Mouse (Mus musculus): ENCODE measurements around the gene Il17c.
A peak's percentile ranks its signal among the peaks of the same experiment; 100 is the strongest.

Il17c gene

DNA sequence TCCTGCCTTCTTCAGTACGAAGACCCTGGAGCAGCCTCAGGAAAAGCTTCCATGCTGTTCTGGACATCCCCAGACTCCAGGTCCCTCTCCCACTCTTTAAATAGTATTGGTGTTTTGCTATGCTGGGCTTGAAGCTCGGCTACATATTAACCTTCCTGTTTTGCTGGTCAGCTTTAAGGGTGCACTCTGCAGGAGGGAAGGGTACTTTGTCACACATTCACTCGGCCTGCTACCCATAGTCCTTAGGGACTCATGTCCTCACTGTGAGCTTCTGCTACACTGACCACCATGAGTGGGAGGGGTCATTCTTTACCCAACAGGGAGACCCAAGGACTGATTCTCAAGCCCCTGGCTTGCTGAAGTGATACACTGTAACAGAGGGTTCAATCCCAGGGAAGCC lies 8.8 kb downstream of the Il17c start:
- no peak for DNase-seq (ENCODE audit: low read depth, low spot score)

DNA sequence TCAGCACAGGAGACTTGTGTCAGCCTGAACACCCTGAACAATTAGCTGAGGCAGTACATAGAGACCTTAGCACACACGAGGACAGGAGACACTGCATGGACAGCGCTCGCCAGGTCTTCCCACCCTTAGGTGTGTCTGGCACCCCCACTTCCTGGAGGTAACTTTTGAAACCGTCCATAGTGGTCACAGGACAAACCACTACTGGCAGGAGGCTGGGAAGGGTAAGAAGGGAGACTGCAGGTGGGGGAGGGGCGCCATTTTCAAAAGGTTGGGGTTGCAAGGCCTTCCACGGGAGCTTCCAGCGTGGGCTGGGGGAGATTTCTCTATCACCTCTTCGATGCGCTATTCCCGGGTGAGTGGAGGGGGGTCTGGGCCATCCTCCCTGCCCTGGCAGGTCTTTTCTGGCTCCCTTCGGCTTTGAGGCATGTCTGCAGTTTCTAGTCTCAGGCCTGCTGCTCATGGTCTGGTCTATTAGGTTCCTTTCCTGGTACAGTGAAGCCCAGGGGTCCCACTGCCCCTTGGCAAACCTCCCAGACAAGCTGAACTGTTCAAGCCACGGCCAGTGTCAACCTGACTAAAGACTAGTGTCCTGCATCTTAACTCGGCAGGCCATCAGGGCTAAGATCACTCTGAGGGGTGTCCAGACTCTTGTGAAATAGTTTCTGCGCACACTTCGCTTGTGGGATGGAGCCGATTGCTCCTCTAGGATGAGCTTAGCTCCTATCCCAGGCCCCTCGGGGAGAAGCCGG lies 10.0 kb downstream of the Il17c start:
- no peak for DNase-seq (ENCODE audit: low read depth, low spot score)

DNA sequence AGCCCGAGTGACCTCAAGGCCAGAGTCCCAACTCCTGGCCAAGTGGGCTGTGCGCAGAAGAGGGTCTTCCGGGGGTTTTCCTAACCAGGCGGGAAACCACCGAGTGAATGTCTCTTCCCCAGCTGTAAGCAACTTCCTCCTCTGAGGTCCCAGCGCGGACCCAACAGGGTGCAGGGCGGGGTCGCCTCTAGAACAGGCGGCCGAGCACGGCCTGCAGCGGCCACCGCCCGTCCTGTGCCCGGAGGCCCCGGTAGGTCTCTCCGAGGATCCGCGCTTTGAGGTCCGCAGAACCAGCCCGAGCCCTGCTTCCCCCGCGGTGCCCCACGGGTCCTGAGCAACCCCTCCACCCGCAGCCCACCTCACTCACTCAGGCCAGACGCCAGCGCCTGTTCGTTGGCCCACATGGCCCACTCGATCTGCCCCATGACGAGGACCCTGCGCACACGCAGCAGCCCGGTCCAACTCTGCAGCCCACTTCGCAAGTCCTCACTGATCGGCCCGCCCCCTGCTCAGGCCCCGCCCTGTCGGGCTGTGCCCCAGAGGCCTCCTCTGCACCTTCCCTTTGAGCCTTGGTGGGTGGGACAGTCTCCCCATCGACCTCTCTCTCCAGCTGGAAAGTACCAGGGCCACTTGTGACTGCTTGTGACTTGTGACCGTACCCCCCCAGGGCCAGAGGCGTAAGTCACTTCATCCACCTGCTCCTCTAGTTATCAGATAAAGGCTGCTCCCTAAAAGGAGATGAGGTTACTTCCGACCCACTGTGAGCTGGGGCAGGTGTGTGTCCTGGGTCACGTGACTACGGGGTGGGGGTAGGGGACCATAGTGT lies 10.8 kb downstream of the Il17c start, which contains the start of gene Cyba:
Gene Cyba, minus strand, starts transcription at position 488 of the 826 bp plus-strand sequence.
- DNase-seq (ENCODE audit: low read depth, low spot score), result no peak

DNA sequence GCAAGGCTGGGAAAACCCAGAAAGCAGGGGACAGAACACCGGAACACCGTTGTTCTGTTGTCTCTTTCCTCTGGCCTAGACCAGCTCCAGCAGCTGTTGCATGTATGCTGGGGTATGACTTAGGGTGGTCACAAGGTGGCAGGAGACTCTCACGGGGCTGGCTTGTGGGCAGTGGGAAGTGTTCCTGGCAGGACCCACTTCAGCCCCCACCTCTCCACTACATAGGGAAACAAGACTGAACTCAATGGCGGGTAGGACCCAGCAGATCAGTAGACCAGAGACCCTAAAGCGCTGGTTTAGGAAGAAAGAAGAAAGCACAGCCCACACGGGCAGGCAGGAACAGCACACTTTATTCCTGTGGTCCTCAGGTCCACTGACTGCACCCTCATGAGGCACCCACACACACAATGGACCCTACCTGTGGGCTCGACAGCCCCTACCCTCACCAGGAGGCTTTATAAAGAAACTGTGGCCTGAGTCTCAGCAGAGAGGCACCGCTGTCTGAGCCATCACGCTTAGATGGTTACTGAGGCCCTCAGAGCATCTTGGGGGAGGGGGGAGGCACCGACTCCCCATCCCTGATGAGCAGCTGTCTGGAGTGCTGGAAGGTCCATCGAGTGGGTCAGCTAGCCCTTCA lies 11.6 kb downstream of the Il17c start:
- DNase-seq (ENCODE audit: low read depth, low spot score), result no peak

DNA sequence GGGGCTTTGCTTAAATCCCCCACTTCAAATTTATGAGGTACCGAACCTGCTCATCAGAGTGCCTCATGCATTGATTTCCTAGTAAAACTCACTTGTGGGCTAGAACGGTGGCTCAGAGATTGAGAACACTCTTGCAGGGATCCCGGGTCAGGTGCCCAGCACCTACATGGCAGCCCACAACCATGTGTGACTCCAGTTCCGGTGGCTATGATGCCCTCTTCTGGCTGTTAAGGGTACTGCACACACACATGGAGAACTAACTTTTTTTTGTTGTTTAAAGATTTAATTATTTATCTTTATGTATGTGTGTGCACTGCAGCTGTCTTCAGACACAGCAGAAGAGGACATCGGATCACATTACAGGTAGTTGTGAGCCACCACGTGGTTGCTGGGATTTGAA lies 13.6 kb downstream of the Il17c start:
- no peak for DNase-seq (ENCODE audit: low read depth, low spot score)

DNA sequence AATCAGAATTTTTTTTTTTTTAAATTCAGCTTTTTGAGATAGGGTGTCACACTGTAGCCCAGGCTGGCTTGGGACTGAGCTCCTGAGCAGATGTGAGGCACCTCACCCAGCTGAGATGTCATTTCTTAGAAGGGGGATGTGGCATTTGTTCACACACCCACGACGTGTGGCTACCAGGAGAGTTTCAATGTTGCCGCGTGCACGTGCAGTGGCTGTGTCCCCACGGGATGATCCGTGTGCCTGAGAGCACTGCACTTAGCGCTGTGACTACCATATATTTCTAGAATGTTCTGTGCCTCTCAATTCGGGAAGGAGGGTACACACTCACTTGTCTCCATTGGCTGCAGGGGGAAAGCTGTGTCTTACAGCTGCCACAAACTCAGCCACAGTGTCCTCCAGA lies 14.3 kb downstream of the Il17c start:
- no peak for DNase-seq (ENCODE audit: low read depth, low spot score)

DNA sequence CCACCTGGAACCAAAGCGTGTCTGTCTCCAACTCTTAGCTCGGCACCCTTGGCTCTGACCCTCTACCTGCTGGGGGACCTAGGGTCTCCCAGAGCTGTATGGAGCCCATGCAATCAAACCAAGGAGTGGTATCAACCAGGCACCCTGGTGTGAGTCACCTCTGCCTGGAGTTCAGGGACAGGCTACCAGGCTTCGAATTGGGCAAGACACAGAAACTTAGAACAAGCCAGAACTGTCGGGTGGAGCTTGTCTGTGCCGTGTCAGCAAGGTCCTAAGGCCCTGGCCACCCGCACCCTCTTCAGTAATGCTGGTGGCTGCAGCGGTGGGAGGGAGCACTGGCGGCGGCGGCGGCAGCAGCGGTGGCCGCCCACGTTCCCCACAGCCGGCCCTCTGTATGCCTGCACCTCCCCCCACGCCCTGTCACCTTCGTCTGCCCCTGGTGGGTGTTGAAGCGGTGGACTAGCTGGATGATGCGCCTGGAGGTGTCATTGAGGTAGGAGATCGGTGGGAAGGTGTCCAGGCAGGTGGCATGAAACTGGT lies 14.8 kb downstream of the Il17c start:
- no peak for DNase-seq (ENCODE audit: low read depth, low spot score)

DNA sequence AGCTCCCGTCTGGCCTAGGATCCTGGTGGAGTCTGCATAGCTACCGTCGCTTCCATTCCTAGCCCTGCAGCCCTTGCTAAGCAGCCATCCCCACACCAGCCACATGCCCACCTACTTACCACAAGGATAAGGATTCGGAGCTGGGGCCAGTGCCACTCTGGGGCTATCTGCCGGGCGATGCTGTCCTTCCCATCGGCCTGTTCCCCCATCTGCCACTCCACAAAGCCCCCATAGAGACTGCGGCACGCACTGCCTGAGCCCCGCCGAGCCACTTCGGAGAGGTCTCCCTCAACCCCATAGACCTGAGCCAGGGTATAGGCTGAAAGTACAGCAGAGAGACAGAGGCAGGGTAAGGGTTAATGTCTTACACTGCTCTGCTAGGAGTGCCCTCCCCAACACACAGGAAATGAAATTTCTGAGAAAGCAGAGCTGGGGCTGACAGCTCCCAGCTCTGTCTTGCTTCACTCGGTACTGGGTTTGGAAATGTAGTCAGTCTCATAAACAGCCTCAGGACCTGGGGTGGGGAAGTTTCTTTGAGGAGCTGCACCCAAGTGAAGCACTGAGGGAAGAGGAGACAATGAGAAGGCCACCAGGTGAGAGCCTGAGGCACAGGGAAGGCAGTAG lies 16.0 kb downstream of the Il17c start:
- no peak for DNase-seq (ENCODE audit: low read depth, low spot score)

DNA sequence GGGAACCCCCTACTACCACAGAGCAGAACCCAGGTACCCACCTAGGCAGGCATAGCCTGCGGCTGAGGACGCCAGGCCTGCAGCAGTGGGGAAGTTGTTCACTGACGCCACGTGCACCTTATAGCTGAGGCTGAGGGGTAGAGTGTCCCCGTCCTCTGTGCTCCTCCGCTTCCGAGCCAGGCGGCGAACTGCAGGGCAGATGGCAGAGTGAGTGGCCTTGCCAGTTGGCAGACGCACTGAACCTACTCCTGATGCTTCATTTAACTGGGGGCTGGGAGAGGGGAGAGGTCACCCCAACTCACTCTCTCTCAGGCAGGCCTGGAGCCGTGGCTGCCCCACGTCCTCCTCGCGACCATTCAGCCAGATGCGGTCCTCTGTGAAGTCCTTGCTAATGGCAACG lies 17.5 kb downstream of the Il17c start:
- no peak for DNase-seq (ENCODE audit: low read depth, low spot score)

DNA sequence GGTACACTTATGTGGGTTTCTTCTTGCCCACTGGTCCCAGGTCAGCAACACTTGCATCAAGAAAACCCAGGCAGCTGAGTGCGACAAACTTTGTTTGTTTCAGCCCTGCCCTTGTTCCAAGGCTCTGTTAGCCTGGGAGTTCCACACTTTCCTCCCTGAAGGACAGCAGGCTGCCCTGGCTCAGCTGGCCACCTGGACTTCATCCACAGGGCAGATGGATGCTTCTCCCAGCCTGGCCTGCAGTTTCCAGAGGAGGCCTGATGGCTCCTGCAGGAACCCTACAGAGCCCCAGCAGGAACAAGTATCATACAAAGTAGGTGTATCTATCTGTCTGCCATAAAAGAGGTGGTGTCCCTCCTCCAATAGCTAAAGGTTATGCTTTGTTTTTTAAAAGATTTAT lies 19.5 kb downstream of the Il17c start:
- no peak for DNase-seq (ENCODE audit: low read depth, low spot score)

DNA sequence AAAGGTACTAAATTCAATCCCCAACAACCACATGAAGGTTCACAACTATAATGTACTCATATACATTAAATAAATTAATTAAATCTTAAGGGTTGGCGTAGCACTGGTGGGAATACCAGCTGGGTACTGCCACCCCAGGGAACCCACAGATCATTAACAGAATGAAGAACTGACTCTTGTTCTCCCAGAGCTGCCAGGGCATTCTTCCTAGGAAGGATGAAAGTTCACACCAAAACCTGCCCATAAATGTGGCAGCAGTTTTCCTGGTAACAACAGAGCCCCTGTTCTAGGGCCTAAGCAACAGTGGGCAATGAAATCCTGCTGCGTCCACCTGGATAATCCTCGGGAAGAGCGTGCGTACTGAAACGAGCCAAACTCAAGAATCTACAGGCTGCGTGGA lies 20.5 kb downstream of the Il17c start:
- no peak for DNase-seq (ENCODE audit: low read depth, low spot score)

DNA sequence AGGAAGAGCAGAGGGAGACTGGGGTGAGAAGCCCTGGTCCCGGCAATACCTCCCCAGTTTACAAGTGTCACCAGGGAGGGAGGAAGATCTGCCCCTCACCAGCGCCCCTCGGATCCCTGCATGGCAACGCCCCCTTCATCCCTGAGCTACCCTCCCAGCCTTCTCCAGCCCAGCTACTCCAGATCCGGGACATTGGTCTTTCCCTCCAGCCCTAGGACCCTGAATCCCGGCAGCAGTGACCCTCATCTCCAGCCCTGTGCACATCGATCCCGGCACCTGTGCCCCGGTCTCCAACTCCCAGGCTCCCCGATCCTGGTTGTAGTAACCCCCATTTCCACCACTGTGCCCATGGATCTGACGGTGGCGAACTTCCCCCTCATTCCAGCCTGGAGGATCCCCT lies 21.0 kb downstream of the Il17c start:
- no peak for DNase-seq (ENCODE audit: low read depth, low spot score)

DNA sequence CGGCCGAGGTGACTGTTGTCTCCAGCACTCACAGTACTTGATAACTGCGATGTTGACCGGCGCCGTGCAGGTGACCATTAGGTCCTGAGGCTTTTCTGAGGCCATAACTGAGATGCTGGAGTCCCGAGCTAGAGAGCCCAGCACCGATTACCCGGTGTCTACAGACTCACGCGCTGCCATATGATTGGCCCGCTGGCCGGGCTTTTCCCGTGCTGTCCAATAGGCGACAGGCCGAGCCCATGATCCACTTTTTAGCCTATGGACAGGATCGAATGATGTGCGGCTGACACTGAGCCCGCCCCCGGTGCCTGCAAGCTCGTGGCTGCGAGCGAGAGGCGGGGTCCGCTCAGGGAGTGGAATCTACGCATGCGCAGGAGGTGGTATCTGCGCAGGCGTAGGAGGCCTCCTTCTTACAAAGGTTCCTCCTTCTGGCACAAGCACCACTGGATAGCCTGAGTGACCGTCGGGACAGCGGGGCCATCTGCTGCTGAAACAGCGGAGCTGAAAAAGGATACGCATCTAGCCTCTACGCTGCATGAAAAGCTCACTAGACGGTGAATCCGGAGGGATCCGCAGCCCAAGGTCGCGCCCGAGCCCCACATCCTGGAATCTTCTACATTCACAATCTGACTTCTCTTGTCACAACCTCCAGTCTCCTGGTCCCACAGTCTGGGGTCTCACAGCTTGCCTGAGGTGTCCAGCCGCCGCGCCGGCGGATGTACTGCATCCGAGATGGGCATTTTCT lies 21.6 kb downstream of the Il17c start, which contains the start of gene Mvd:
Gene Mvd, minus strand, starts transcription at position 161 of the 745 bp plus-strand sequence.
- peak; percentile 98 for DNase-seq (ENCODE audit: low read depth, low spot score)

DNA sequence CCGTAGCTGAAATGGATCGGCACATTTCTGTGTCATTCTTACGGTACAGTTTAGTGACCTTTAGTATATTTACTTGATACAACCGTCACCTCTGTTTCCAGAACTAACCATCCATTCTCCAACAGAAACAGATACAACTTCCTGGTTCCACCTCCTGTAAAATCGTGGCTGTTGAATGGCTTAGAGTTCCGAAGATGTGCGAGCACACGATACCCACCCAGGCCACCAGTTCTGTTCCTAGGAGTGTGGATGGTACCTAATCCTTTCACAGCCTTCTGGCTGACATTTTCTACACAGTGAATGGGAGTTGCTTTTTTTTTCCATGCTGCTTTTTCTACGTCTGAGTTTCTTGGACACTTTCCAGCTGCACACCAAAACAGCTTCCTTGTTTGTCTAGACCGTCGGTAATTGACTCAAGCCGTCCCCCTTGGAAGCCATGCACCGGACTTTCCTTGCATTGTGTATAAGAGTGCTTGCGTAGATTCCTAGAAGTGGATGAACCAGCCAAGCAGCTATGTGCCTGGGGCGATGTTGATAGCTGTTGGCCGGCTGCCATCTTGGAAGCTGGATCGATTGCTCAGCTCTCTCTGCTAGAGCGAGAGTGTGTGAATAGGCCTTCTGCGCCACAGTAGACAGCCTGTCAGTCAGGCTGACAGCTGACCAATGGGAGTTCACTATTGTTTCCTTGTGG lies 22.4 kb downstream of the Il17c start:
- peak; percentile 49 for DNase-seq (ENCODE audit: low read depth, low spot score)

DNA sequence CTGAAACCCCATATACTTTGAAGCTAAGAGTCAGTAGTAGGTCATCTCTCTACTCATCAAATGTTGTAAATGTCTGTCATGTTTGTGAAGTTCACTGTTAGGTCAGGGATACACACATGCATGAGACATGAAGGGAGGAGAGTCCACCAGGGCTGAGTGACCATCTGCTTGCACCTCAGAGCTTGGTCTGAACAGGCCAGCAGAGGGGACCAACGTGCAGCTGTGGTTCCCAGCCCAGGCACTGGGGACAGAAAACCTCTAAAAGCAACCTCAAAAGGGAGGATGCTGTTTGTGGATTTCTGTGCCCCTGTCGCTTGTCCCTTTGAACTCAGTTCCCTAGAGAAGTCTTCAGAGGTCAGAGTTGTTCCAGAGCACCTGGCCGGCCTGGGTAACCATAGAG lies 23.4 kb downstream of the Il17c start:
- DNase-seq (ENCODE audit: low read depth, low spot score), result no peak

DNA sequence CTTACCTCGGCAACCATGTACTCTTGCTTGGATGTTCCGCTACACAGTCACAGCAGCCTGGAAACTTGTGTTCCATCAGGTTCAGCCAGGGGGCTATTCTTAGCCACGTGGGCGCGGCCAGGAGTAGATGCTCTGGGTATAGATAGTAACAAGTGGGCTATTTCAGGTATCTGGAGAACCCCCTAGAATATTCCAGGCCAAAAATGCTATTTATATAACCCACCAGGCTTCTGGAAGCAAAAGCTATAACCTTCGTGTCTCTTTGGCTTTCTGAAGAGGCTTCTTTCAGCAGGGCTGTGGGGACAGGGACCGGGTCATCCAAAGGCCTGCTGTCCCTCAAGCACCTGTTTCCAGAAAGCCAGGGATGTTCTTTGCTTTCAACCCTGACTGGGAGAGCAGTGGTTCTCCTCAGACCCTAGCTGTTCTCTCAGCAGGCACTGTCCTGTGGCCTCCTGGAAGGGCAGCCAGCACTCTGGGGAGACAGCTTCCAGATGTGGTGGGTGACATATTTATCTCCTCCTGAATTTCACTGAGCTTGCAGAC lies 29.4 kb downstream of the Il17c start:
- no peak for DNase-seq (ENCODE audit: low read depth, low spot score)

DNA sequence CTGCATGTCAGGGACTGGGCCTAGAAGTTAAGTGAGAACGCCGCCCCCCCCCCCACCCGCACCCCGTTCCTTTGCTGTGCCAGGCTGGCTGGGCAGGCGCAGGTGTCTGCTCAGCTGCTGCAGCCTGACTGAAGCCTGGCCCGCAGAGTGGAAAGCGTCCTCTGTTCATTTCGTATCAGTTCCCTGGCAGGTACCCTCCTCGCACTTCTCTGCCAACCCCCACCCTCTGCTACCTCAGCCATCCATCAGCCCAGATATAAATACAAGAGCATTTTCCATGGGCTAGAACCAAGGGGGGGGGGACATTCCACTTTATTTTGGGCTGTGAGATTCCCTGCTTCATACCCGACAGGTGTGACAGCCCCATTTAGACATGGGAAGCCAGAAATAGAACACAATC lies 30.3 kb downstream of the Il17c start:
- DNase-seq (ENCODE audit: low read depth, low spot score), result no peak

DNA sequence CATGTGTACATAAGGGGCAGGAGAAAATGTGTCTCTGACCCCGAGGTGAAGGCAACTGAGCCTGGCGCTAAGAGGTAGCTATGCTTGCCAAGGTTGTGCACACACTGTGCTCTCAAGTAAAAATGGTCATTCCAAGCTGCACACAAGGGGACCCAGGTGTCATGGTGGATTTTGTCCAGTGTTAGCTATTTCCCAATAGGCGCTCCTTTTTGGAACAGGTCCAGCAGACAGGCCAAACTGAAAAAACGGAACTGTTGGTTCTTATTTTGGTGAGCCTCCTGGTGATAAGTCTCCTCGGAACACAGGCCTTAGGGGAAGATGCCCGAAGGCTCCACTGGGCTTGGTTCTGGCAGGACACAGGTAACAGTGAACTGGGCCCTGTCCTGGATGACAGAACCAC lies 32.6 kb downstream of the Il17c start:
- DNase-seq (ENCODE audit: low read depth, low spot score), result no peak

DNA sequence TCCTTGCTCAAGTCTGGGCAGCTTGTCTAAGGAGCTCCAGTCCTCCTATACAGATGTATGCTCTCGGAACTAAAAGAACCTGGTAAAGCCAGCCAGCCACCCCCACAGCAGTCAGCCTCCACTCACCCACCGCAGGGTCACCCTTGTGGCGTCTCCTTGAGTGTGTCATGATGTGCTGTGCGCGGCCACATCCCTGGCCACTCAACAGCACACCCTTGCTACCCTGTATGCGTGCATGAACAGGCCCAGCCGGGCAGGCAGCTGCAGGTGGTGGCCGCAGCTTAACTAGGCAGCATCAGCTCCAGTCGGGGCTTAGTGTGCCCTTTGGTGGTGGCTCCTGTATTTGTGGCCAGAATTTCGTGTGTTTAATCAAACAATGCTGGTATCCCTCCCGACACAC lies 35.4 kb downstream of the Il17c start:
- DNase-seq (ENCODE audit: low read depth, low spot score), result no peak

DNA sequence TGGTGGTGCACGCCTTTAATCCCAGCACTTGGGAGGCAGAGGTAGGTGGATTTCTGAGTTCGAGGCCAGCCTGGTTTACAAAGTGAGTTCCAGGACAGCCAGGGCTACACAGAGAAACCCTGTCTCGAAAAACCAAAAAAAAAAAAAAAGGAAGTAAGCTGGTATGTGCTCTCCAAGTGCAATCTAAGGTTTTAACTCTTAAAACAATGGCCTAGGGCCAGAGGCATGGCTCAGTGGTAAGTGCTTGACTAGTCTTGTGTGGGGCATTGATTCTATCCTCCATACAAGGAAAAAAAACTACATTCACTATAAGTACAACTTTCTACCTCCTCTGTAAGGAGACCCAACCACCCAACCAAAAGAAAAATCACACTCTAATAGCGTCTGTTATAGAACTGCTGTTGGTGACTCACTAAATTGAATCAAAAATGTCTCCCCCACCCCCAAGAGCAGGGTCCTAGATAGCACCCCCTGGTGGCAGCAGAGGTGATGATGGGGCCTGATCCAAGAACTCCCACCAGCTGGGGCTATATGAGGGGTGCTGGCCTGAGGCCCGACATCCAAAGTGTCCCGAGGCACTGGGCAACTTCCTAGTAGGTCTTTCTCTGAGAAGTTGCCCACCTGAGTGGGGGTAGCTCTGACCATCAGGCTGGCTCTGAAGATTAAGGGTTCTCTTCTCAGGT lies 37.5 kb downstream of the Il17c start:
- no peak for DNase-seq (ENCODE audit: low read depth, low spot score)

Measured in retina, adult 2 months (tissue).